Comparison of ENCODE assay signal across 8 mouse cellular contexts in genomic region chr9:90054371-90055145, GRCm38 (mm10). TPM values are rescaled to one million over a fixed set of nuclear protein-coding genes. Genes with fewer than 3 reads are reported as not detected.
DNase-seq lines count a peak whose midpoint lies in the region; ATAC-seq and TF ChIP-seq lines count a peak whose summit lies in the region.

No protein-coding gene starts in this region.

- peak overlapping the region; percentile 67 for H3K4me2 ChIP-seq in hindbrain, postnatal 0 days (ENCODE audit: low read depth, low read length)
- peak overlapping the region; percentile 64 for H3K4me2 ChIP-seq in midbrain, embryonic 15.5 days

- TF ChIP-seq POLR2A in bone marrow macrophage, adult 2 months (IDR thresholded peaks at IDR 0.05; ENCODE audit: borderline replicate concordance, low read depth, low read length), result no peak

- no peaks in the 10 kb centered on the region for H3K36me3 ChIP-seq in ES-E14 (ENCODE audit: control insufficient read depth, insufficient read depth, low read length, poor library complexity, severe bottlenecking)
- no peaks in the 10 kb centered on the region for H3K36me3 ChIP-seq in hindbrain, postnatal 0 days (ENCODE audit: insufficient read depth, low read length)
- no peaks in the 10 kb centered on the region for H3K36me3 ChIP-seq in midbrain, embryonic 15.5 days (replicated peaks)

- WGBS in hindbrain, postnatal 0 days, result under 1% methylated on average over 37 of the region's 37 CpGs
- WGBS in midbrain, embryonic 15.5 days, result 1% methylated on average over 36 of the region's 37 CpGs

- TF ChIP-seq CTCF in bone marrow macrophage, adult 2 months (IDR thresholded peaks at IDR 0.05; ENCODE audit: low read depth, low read length), result peak; percentile 29; the same call in 1 of the 2 replicates
- peak; percentile 52 for TF ChIP-seq CTCF in hindbrain, postnatal 0 days (IDR thresholded peaks at IDR 0.05; ENCODE audit: low read depth)

- peak overlapping the region; percentile 61 to 65 for H3K4me3 ChIP-seq in ES-E14 (ENCODE audit: insufficient read depth in 1 of 2, low read depth in 1 of 2, low read length in 2 of 2, poor library complexity in 1 of 2, severe bottlenecking in 1 of 2)
- peak overlapping the region; percentile 88 for H3K4me3 ChIP-seq in bone marrow macrophage, adult 2 months (ENCODE audit: insufficient read depth, low read length)
- H3K4me3 ChIP-seq in hindbrain, postnatal 0 days (ENCODE audit: low read length), result peak overlapping the region; percentile 39
- H3K4me3 ChIP-seq in midbrain, embryonic 15.5 days, result peak overlapping the region; percentile 33

- H3K4me1 ChIP-seq in ES-E14 (ENCODE audit: control insufficient read depth in 2 of 2, insufficient read depth in 2 of 2, low read length in 2 of 2, poor library complexity in 1 of 2), result no peaks in the 10 kb centered on the region; a peak in 1 of 4 replicates
- peaks cover 10% of the 10 kb centered on the region for H3K4me1 ChIP-seq in bone marrow macrophage, adult 2 months (ENCODE audit: control insufficient read depth, insufficient read depth, low read length)
- H3K4me1 ChIP-seq in hindbrain, postnatal 0 days (ENCODE audit: insufficient read depth, low read length), result no peaks in the 10 kb centered on the region
- peaks cover 9% of the 10 kb centered on the region for H3K4me1 ChIP-seq in midbrain, embryonic 15.5 days

- H3K27me3 ChIP-seq in hindbrain, postnatal 0 days (ENCODE audit: insufficient read depth, low read length), result no peaks in the 10 kb centered on the region
- H3K27me3 ChIP-seq in midbrain, embryonic 15.5 days (replicated peaks), result no peaks in the 10 kb centered on the region

- peak; percentile 87 for ATAC-seq in hindbrain, postnatal 0 days
- peak; percentile 85 for ATAC-seq in midbrain, embryonic 15.5 days (replicated peaks)

- no peaks in the 10 kb centered on the region for H3K9me3 ChIP-seq in ES-E14 (ENCODE audit: control insufficient read depth, insufficient read depth, low read depth, low read length)
- H3K9me3 ChIP-seq in hindbrain, postnatal 0 days (ENCODE audit: low read length), result no peaks in the 10 kb centered on the region
- H3K9me3 ChIP-seq in midbrain, embryonic 15.5 days, result no peaks in the 10 kb centered on the region

- in situ Hi-C loops in ES-E14 (cut with MboI; ENCODE audit: low sequenced_read_pairs in 2 of 2, unreplicated experiment in 2 of 2), result no loop called here

- H3K27ac ChIP-seq in ES-E14 (ENCODE audit: insufficient read depth, low read depth, low read length, poor library complexity, severe bottlenecking), result no peak overlapping the region
- H3K27ac ChIP-seq in bone marrow macrophage, adult 2 months (ENCODE audit: insufficient read depth, low read depth, low read length), result peak overlapping the region; percentile 66
- H3K27ac ChIP-seq in hindbrain, postnatal 0 days, result no peak overlapping the region; the same call in 1 of the 2 replicates
- no peak overlapping the region for H3K27ac ChIP-seq in midbrain, embryonic 15.5 days

- peak overlapping the region; percentile 38; the same call in 1 of the 2 replicates for H3K9ac ChIP-seq in ES-E14 (ENCODE audit: insufficient read depth, low read depth, low read length, poor library complexity, severe bottlenecking)
- H3K9ac ChIP-seq in hindbrain, postnatal 0 days (replicated peaks; ENCODE audit: low read length), result 0 out of 2 replicates have a peak overlapping the region, but pooled peaks have one; percentile 40
- H3K9ac ChIP-seq in midbrain, embryonic 15.5 days, result 0 out of 2 replicates have a peak overlapping the region, but pooled peaks have one; percentile 15

- DNase-seq in ES-E14 (ENCODE audit: low read depth, low spot score) (peak; percentile 24), liver (peak; percentile 55)
- peak; percentile 57 for DNase-seq in gastrocnemius, postnatal 10 days
- DNase-seq in hindbrain, postnatal 0 days (ENCODE audit: low spot score), result peak; percentile 45
- peak; percentile 31 to 72 for DNase-seq in spleen, postnatal 10 days (ENCODE audit: low spot score in 2 of 2)
- DNase-seq in cerebellum, adult 8-10 months, result no peak

TF ChIP-seq in ES-E14, 5 proteins besides CTCF, POLR2A, EP300 and RAD21:
- TF ChIP-seq HCFC1 (IDR thresholded peaks at IDR 0.05; ENCODE audit: borderline replicate concordance, insufficient read depth, low read length) (no peak), CHD2 (IDR thresholded peaks at IDR 0.05; ENCODE audit: low read depth, low read length) (no peak), ZC3H11A (IDR thresholded peaks at IDR 0.05; ENCODE audit: borderline replicate concordance, low read depth, low read length) (no peak), ZNF384 (IDR thresholded peaks at IDR 0.05; ENCODE audit: low read depth, low read length) (no peak), MAFK (IDR thresholded peaks at IDR 0.05; ENCODE audit: insufficient read depth, low read depth, low read length) (no peak)

RNA-seq across cellular contexts. Expression of gene Ctsh, which starts 0.6 kb away (rescaled TPM):
- total RNA-seq in ES-E14 (2012; rRNA removed), result 3.3 and 5.4 TPM in 2 replicates
- 297 and 300 TPM in 2 replicates for polyA plus RNA-seq in bone marrow macrophage, adult 2 months (2012; ENCODE audit: insufficient read depth, insufficient read length, missing spikeins)
- 10 to 100 TPM; 32.9 to 41.3 TPM for total RNA-seq in gastrocnemius, postnatal 10 days (2021)
- total RNA-seq in hindbrain, postnatal 0 days (2014; rRNA removed), result 31.5 and 36.2 TPM in 2 replicates
- 36.4 and 45.0 TPM in 2 replicates for polyA plus RNA-seq in hindbrain, postnatal 0 days (2015; fragmentation: Nextera tagmentation; extraction: Ambion mirVana)
- polyA plus RNA-seq in midbrain, embryonic 15.5 days (2015; fragmentation: Nextera tagmentation; extraction: Ambion mirVana), result 21.3 and 24.0 TPM in 2 replicates

Comparison
In these comparisons a context has a peak if more than half of its experiments do, and no peak if none do; other contexts are left out.
1. H3K4me3 ChIP-seq: peak in every context shown above with its lines; median percentile 88 in bone marrow macrophage, adult 2 months; 63 in ES-E14; 39 in hindbrain, postnatal 0 days; 33 in midbrain, embryonic 15.5 days.